Mouse (Mus musculus) embryonic fibroblast, embryonic 13.5 days (primary cell): ENCODE data around the gene Porcn.

Experiments used
- CTCF ChIP-seq: IDR thresholded peaks from 2 replicates; pipeline ENCODE4 v1.5.1; 2011; ENCODE audit warnings: mild to moderate bottlenecking, control low read depth, low read length, moderate library complexity, borderline replicate concordance; ENCODE audit not compliant: insufficient read depth
- POLR2A ChIP-seq: IDR thresholded peaks from 2 replicates; pipeline ENCODE4 v1.6.1; 2011; ENCODE audit warnings: low read depth, mild to moderate bottlenecking, control low read depth, low read length, moderate library complexity

DNA sequence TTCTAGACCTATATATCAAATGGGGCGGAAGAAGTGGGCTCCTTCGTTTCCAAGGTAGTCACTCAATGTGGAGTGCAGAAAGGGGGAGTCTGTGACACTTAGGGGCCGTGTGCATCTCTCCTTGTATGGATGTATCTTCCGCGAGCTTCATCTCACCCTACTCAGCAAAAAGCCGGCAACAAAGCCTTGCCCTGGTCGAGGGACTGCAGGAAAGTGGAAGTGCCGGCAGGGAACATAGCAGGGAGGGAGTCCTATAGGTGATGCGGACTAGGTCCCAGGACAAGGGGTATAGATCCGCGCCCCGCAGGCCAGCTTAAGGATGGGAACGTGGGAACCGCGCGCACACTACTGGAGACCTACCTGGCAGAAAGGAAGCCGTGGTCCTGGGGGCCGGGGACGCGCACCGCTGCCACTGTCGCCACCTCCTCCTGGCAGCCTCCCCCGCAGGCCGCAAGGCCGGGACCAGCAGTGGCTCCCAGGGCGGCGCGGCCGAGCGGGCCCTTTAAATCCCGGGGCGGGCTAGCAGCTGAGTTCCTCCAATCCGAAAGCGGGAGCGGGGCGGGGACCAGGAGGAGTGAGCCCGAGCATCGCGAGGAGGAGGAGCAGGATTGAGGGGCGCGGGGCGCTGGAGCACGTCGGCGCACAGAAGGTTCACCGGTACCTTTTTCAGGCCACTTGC, at the start of gene Porcn:
- peak; percentile 75 for TF ChIP-seq POLR2A
- no peak for TF ChIP-seq CTCF
